Mouse (Mus musculus) embryonic facial prominence, embryonic 15.5 days (tissue): ENCODE data around the gene Pepd. TPM values are rescaled to one million over a fixed set of nuclear protein-coding genes. Genes with fewer than 3 reads are reported as not detected.

ENCODE experiments used
- ATAC-seq: fragments of 200-750 bp; cut with Nextera tagmentation; 2 replicates; pipeline ENCODE4 v1.8.0; 2017; ENCODE audit warnings: low read depth, moderate TSS enrichment; ENCODE audit not compliant: insufficient number of reproducible peaks, low FRiP score, low TSS enrichment
- H3K27ac ChIP-seq: fragments of 300-500 bp; sonication (generic); replicated peaks from 2 replicates; pipeline ENCODE4 v1.5.1; 2015; ENCODE audit warnings: mild to moderate bottlenecking, inconsistent platforms
- H3K27me3 ChIP-seq: fragments of 300-500 bp; sonication (generic); 2 replicates; pipeline ENCODE4 v1.6.1; 2015; ENCODE audit warnings: inconsistent platforms
- H3K36me3 ChIP-seq: fragments of 300-500 bp; sonication (generic); 2 replicates; pipeline ENCODE4 v1.6.1; 2015; ENCODE audit warnings: mild to moderate bottlenecking, inconsistent platforms
- H3K4me1 ChIP-seq: fragments of 300-500 bp; sonication (generic); 2 replicates; pipeline ENCODE4 v1.6.1; 2015; ENCODE audit warnings: inconsistent platforms
- H3K4me2 ChIP-seq: fragments of 300-500 bp; sonication (generic); replicated peaks from 2 replicates; pipeline ENCODE4 v1.6.1; 2015; ENCODE audit warnings: mild to moderate bottlenecking, inconsistent platforms
- H3K4me3 ChIP-seq: fragments of 300-500 bp; sonication (generic); replicated peaks from 2 replicates; pipeline ENCODE4 v1.5.1; 2015; ENCODE audit warnings: mild to moderate bottlenecking, inconsistent platforms
- H3K9ac ChIP-seq: fragments of 300-500 bp; sonication (generic); 2 replicates; pipeline ENCODE4 v1.6.1; 2015; ENCODE audit warnings: inconsistent platforms
- H3K9me3 ChIP-seq: fragments of 300-500 bp; sonication (generic); replicated peaks from 2 replicates; pipeline ENCODE4 v1.6.1; 2016; ENCODE audit warnings: inconsistent platforms
- WGBS: fragments of 180-500 bp; shearing (Covaris S2); methylation state at CpG from one replicate; pipeline ENCODE4 v1.1.7; 2015; 5-methylcytosine and 5-hydroxymethylcytosine counted together
- polyA plus RNA-seq: library from polyadenylated mRNA; unstranded; fragments of >200 nt; fragmentation: Nextera tagmentation; extraction: Ambion mirVana; gene quantifications from 2 replicates; pipeline ENCODE4 v1.2.1, GENCODE M21; 2015

Gene Pepd
- polyA plus RNA-seq, result 74.3 and 76.9 TPM in 2 replicates

DNA sequence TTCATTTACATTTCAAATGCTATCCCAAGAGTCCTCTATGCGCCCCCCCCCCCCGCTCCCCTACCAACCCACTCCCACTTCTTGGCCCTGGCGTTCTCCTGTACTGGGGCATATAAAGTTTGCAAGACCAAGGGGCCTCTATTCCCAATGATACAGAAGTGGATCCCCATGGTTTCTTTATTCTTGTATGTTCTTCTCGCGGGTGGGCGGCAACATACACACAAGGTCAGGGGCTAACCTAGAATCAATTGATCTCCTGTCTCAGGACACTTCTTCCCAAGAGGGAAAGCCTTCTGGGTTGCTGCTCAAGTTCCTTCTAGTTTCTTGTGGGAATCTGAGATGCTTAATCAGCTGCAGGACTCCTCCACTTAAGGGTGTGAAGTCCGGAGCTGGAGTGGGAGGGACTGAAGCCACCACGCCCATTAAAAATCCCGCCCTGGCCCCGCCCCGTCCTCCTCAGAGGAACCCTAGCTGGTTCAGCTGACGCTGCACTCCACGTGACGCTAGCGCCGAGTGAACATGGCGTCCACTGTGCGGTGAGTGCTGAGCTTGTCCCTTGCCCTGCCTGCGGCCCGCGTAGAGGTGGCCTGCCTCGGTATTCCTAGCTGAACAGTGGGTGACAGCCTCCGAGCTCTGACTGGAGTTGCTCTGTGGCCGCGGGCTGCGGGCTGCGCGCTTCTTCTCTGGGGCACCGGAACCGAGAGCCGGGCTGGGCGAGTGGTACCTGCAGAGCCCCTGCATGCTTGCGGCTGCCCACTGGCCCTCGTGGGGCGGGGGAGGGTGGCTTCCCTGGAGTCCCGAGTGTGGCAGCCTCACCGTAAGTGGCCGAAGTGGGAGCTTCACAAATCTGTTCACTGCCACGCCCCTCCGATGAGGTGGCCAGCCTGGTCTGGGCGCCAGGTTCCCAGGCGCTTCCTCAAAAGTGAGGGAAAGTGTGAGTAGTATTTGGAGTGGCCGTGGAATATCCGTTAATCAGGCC, at the start of gene Pepd:
TSS of gene Pepd (plus strand) at position 461 of the 979 bp plus-strand sequence.
- no peaks in the 10 kb centered on the region for H3K36me3 ChIP-seq

DNA sequence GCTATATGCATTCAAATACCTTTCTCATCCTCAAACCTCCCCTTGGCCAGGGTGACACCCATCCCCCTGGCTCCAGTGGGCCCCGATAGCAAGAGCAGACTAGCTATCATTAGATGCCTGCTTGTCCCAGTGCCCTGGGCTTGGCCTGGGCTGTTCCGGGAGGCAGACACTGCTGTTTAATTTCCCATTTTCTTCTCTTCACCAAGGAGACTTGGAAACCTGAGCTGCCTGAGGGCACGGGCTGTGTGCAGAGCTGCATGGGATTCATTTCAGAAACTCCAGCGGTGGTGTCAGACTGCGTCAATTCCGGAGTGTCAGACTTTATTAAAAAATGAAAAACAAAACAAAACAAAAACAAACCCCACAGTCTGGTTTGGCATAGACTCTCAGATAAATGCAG, 44.9 kb upstream of the Pepd start:
- Histone ChIP-seq H3K27ac (no peak overlapping the region), H3K9me3 (no peaks in the 10 kb centered on the region), H3K4me2 (no peak overlapping the region), H3K4me3 (no peak overlapping the region), H3K4me1 (peaks cover 8% of the 10 kb centered on the region; the same call in 1 of the 2 replicates), H3K36me3 (no peaks in the 10 kb centered on the region), H3K9ac (no peak overlapping the region), H3K27me3 (no peaks in the 10 kb centered on the region)
- no peak for ATAC-seq
- WGBS, result 20% methylated on average over 6 of the region's 6 CpGs

More for the DNA sequence above, at the start of gene Pepd:
- Histone ChIP-seq H3K4me3 (peak within 1 kb of the TSS; percentile 91), H3K9me3 (no peaks in the 10 kb centered on the region), H3K4me2 (peak within 1 kb of the TSS; percentile 82), H3K27me3 (no peaks in the 10 kb centered on the region), H3K4me1 (peaks cover 12% of the 10 kb centered on the region), H3K9ac (peak within 1 kb of the TSS; percentile 81), H3K27ac (0 out of 2 replicates have a peak within 1 kb of the TSS, but pooled peaks have one; percentile 7)
- peak; percentile 94 for ATAC-seq
- 6% methylated on average over 44 of the region's 44 CpGs for WGBS

DNA sequence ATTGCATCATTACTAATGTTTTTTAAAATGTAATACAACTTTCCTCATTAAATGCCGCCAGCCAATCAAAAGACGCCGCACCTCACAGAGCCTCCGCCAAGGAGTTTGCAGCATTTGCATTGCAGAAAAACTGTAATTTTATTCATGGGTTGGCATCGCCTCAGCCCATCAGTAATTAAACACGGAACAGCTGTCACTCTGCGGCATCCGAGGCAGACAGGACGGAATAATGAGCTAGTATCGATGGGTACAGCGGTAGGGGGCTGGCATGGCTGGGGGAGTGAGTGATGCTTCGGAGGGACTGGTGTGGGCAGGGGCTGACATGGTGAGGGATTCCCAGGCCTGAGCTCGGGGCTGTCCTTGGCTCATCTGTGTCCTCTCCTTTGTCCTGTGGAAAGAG, 42.5 kb upstream of the Pepd start:
- Histone ChIP-seq H3K4me3 (no peak overlapping the region), H3K9me3 (no peaks in the 10 kb centered on the region), H3K27me3 (no peaks in the 10 kb centered on the region), H3K4me1 (peaks cover 8% of the 10 kb centered on the region; the same call in 1 of the 2 replicates), H3K36me3 (no peaks in the 10 kb centered on the region), H3K27ac (no peak overlapping the region), H3K9ac (no peak overlapping the region), H3K4me2 (no peak overlapping the region)
- WGBS, result 75% methylated on average over 13 of the region's 13 CpGs
- ATAC-seq, result no peak

DNA sequence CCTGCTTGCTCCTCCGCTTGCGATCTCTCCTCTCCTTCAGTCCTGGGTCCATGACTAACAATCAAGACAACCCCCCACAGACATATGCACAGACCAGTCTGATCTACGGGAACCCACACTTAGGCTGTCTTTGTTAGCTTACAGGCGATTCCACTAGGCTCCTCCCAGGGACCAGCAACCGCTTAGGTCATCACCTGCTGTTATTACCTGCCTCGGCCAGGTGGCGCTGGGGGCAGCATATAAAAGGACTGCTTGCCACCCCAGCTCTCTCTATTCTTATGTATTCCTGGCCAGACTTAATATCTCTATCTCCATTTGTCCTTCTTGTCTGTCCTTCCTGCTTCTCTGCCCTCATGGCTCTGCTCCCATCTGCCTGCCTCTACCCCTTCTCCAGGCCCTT, 35.4 kb upstream of the Pepd start:
- no peak overlapping the region for H3K9ac ChIP-seq
- no peaks in the 10 kb centered on the region for H3K4me1 ChIP-seq
- H3K4me3 ChIP-seq, result no peak overlapping the region
- H3K27me3 ChIP-seq, result no peaks in the 10 kb centered on the region
- no peaks in the 10 kb centered on the region for H3K9me3 ChIP-seq
- no peak for ATAC-seq
- no peaks in the 10 kb centered on the region for H3K36me3 ChIP-seq
- H3K27ac ChIP-seq, result no peak overlapping the region
- no peak overlapping the region for H3K4me2 ChIP-seq
- 64% methylated on average over 7 of the region's 7 CpGs for WGBS

DNA sequence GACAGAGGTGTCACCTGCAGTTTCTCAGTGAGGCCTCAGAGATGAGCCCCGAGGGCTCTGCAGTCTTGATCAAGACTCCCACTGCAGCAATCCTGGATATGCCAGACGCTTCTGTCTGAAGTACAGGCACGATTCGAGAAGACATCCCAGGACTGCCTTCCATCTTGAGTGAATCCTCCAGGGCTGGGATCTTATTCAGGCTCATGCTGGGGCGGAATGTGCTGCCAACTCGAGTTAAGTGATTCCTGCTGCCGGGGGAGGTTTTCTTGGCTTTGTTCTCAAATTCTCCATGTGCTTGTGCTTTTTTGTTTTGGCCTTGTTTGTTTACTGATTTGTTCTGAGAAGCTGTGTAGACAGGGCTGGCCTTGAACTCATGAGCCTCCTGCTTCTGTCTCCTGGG, 34.4 kb upstream of the Pepd start:
- Histone ChIP-seq H3K9ac (no peak overlapping the region), H3K4me2 (no peak overlapping the region)
- ATAC-seq, result no peak

DNA sequence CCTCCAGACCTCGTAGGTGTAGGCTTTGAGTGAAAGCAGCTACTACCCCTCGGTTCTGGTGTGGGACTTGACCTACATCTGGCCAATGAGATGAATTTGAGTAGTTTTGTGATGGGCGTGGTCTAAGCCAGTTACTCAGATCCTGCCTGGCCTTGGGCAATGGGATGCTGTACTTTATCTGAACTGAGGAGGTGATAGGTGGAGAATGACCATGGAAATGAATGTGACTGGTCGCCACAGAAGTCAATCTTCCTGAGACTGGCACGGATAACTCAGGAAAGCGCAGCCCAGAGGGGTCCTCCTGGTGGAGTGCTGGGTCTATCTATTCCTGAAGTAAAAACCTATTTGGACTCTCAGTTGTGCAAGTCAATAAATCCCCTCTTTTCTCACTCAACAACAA, 23.7 kb upstream of the Pepd start:
- H3K4me2 ChIP-seq, result no peak overlapping the region
- H3K36me3 ChIP-seq, result no peaks in the 10 kb centered on the region
- no peak overlapping the region for H3K27ac ChIP-seq
- 77% methylated on average over 6 of the region's 6 CpGs for WGBS
- H3K9me3 ChIP-seq, result no peaks in the 10 kb centered on the region
- peaks cover 8% of the 10 kb centered on the region; the same call in 1 of the 2 replicates for H3K4me1 ChIP-seq
- H3K9ac ChIP-seq, result no peak overlapping the region
- no peak overlapping the region for H3K4me3 ChIP-seq
- ATAC-seq, result no peak
- no peaks in the 10 kb centered on the region for H3K27me3 ChIP-seq

More for the DNA sequence above, 34.4 kb upstream of the Pepd start:
- Histone ChIP-seq H3K27me3 (no peaks in the 10 kb centered on the region), H3K27ac (0 out of 2 replicates have a peak overlapping the region, but pooled peaks have one; percentile 23), H3K36me3 (no peaks in the 10 kb centered on the region), H3K4me3 (no peak overlapping the region), H3K4me1 (no peaks in the 10 kb centered on the region), H3K9me3 (no peaks in the 10 kb centered on the region)
- 24% methylated on average over 7 of the region's 7 CpGs for WGBS

DNA sequence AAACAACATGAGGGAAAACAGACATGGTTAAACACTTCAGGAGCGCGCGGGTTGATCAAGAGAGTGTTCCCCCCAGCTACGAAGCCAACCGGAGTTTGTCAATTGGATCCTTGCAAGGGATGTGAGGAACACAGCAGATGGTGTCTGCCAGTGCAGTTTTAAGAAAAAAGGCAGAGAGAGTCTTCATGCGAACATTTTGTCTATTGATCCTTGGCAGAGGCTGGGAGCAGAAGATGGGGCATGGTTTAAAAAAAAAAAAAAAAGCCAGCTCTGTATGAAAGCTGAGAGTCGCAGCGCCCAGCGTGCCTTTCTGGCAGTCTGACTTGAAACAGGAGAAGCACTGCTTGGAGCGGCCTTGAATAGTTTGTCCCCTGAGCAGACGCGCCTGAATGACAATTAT, 23.3 kb upstream of the Pepd start:
- no peak overlapping the region for H3K4me2 ChIP-seq
- H3K4me1 ChIP-seq, result peaks cover 8% of the 10 kb centered on the region; the same call in 1 of the 2 replicates
- H3K9me3 ChIP-seq, result no peaks in the 10 kb centered on the region
- no peak for ATAC-seq
- H3K36me3 ChIP-seq, result no peaks in the 10 kb centered on the region
- no peaks in the 10 kb centered on the region for H3K27me3 ChIP-seq
- no peak overlapping the region for H3K9ac ChIP-seq
- H3K27ac ChIP-seq, result no peak overlapping the region
- WGBS, result 35% methylated on average over 12 of the region's 12 CpGs
- no peak overlapping the region for H3K4me3 ChIP-seq

DNA sequence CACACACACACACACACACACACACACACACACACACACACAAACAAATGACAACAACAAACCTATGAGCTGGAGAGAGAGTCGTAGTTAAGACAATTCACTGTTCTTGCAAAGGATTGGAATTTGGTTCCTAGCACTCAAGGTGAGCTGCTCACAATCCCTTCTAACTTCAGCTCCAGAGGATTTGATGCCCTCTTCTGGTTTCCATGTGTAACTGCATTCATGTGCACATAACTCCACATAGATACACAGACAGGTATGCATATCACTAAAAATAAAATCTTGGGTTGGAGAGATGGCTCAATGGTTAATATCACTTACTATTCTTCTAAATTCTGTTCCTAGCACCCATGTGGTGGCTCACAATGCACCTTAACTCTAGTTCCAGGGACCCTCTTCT, 19.3 kb upstream of the Pepd start:
- no peak overlapping the region for H3K4me2 ChIP-seq
- H3K27ac ChIP-seq, result no peak overlapping the region
- WGBS, result 96% methylated on average over 1 of the region's 1 CpGs
- ATAC-seq, result no peak
- H3K4me1 ChIP-seq, result peaks cover 8% of the 10 kb centered on the region; the same call in 1 of the 2 replicates
- no peaks in the 10 kb centered on the region for H3K9me3 ChIP-seq
- no peaks in the 10 kb centered on the region for H3K27me3 ChIP-seq
- no peak overlapping the region for H3K9ac ChIP-seq
- no peaks in the 10 kb centered on the region for H3K36me3 ChIP-seq
- H3K4me3 ChIP-seq, result no peak overlapping the region

DNA sequence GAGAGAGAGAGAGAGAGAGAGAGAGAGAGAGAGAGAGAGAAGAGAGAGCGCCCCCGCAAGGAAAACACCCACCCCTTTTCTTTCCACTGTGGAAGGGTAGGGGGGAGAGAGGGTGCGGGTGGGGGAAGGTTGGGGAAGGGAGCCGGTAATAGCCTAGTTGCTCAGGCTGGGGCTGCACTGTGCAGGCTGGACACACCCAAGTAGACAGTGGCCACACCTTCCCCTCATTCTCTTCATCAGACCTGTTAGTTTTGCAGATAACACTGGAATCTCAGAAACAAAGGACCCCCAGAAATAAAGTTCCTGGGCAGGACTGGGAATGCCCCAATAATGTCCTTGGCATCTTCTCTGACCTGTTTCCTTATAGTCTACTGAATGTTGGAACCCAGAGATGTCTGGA, 15.7 kb upstream of the Pepd start:
- no peaks in the 10 kb centered on the region for H3K36me3 ChIP-seq
- H3K4me1 ChIP-seq, result no peaks in the 10 kb centered on the region
- WGBS, result 69% methylated on average over 4 of the region's 4 CpGs
- no peak for ATAC-seq
- H3K4me3 ChIP-seq, result no peak overlapping the region
- H3K4me2 ChIP-seq, result no peak overlapping the region
- H3K9me3 ChIP-seq, result no peaks in the 10 kb centered on the region
- H3K9ac ChIP-seq, result no peak overlapping the region
- no peaks in the 10 kb centered on the region for H3K27me3 ChIP-seq
- no peak overlapping the region for H3K27ac ChIP-seq

DNA sequence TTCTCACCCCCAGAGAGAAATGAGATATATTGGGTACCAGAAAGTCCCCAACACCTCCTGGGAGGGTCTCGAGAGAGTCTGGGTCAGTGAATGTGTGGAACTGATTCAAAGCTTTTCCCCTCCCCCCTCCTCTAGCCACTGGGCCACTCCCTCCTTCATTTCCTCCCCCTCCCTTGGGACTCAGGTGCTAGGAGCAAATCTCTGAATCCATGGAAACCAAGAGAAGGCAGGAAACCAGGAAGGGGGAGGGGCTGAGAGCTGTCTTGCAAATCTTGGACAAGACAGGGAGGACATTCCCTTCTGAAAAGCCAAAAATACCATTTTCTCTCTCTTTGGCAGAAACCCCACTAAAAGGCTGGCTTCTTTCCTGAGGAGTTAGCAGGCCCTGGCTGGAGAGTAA, 15.1 kb upstream of the Pepd start:
- Histone ChIP-seq H3K4me2 (no peak overlapping the region), H3K27me3 (no peaks in the 10 kb centered on the region), H3K4me1 (no peaks in the 10 kb centered on the region), H3K4me3 (no peak overlapping the region), H3K9me3 (no peaks in the 10 kb centered on the region), H3K36me3 (no peaks in the 10 kb centered on the region), H3K9ac (no peak overlapping the region), H3K27ac (no peak overlapping the region)
- 7% methylated on average over 1 of the region's 1 CpGs for WGBS
- ATAC-seq, result no peak

DNA sequence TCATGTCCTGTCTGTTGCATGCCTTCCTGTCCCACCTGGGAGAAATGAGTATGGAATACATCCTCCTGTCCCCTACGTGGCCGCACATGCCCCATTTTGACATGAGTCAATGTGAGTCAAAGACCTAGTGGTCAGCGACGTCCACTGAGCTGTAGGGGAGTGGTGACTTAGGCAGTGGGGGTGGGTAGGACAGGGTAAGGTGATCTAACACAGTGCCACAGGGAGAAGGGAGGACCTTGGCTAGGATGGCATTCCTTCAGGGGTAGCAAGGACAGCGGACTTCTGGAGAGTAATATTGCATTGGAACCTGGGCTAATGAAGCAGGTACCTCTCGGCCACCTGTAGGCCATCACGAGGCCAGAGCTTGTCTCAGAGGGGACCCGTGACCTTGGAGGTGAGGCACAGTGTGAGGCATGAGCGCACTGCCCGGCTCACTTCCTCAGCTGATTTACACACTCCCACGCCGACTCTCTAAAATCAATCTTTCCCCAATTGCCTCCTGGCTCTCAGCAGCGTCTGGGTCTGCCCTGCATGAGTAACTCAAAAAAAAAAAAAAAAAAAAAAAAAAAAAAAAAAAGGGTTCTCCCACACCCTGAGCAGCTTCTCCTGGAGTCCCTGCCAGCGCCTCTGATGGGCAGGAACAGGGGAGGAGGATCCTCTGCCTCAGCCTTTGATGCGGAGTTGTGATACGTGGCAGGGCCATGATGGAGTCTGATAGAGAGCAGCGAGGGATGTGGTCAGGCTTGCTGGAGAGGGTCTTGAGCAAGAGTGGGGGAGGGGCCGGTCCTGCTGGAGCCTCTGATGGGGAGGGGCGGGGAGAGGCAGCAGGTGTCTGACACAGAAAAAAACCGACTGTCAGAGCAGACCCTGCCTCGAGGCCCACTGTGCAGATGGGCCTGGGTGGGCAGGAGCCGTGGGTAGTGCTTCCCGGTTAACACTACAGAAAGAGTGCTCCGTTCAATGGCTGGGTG, 1.8 kb upstream of the Pepd start:
- Histone ChIP-seq H3K9ac (no peak overlapping the region), H3K4me1 (peaks cover 12% of the 10 kb centered on the region), H3K36me3 (no peaks in the 10 kb centered on the region), H3K4me3 (no peak overlapping the region), H3K4me2 (no peak overlapping the region), H3K27me3 (no peaks in the 10 kb centered on the region), H3K9me3 (no peaks in the 10 kb centered on the region), H3K27ac (no peak overlapping the region)
- no peak for ATAC-seq
- WGBS, result 35% methylated on average over 24 of the region's 24 CpGs
